Mouse (Mus musculus) liver (tissue): ENCODE measurements around the gene Olfr1276.

Experiments
- DNase-seq: peaks from one replicate; pipeline ENCODE4 v3.0.0-alpha.2; 2020; ENCODE audit warnings: mixed read lengths

Olfr1276 gene

GRCm38 (mm10) chr2:111254216-111254615, at the start of gene Olfr1276:
Gene Olfr1276 (plus strand): TSS chr2:111254516.
- DNase-seq: no peak

GRCm38 (mm10) chr2:111229502-111229901, 24.8 kb upstream of the Olfr1276 start, which contains the start of gene 4930430A15Rik:
Gene 4930430A15Rik (minus strand): TSS chr2:111229602.
- no peak for DNase-seq

GRCm38 (mm10) chr2:111235186-111235585, 19.1 kb upstream of the Olfr1276 start, which contains the start of gene Olfr1275:
Gene Olfr1275 (minus strand): TSS chr2:111235286.
- no peak for DNase-seq

- DNase-seq: no peak
These were observed 19.7 kb downstream of the Olfr1276 start, which contains the start of gene Olfr1277 for GRCm38 (mm10) chr2:111274006-111274405. Gene Olfr1277 (minus strand): TSS chr2:111274106.

- DNase-seq: no peak
These were observed 35.5 kb downstream of the Olfr1276 start, which contains the start of gene Olfr1278 for GRCm38 (mm10) chr2:111289836-111290235. Gene Olfr1278 (plus strand): TSS chr2:111290136.

GRCm38 (mm10) chr2:111298541-111298940, 44.2 kb downstream of the Olfr1276 start:
- no peak for DNase-seq

- no peak for DNase-seq
These were observed 46.1 kb downstream of the Olfr1276 start, which contains the start of gene Olfr1279 for GRCm38 (mm10) chr2:111300374-111300773. Gene Olfr1279 (plus strand): TSS chr2:111300635.
